Mouse (Mus musculus) lung, adult 18-20 months (tissue): ENCODE results near the gene Lhfpl5.
A peak's percentile ranks its signal among the peaks of the same experiment; 100 is the strongest.
"Not testable (repeated sequence)": the region's sequence is repeated elsewhere in the genome, so short reads cannot be mapped to it uniquely, and the experiment has no call there.

Experiments
- DNase-seq, 2 experiments: peaks; one replicate each; pipeline ENCODE4 v3.0.0; 2022; ENCODE audit warnings: mixed read lengths in 2 of 2

Lhfpl5 gene

GRCm38 (mm10) chr17:28575244-28576125 lies at the start of gene Lhfpl5:
TSS of gene Lhfpl5 (plus strand) at chr17:28575641.
- DNase-seq: no peak

DNA sequence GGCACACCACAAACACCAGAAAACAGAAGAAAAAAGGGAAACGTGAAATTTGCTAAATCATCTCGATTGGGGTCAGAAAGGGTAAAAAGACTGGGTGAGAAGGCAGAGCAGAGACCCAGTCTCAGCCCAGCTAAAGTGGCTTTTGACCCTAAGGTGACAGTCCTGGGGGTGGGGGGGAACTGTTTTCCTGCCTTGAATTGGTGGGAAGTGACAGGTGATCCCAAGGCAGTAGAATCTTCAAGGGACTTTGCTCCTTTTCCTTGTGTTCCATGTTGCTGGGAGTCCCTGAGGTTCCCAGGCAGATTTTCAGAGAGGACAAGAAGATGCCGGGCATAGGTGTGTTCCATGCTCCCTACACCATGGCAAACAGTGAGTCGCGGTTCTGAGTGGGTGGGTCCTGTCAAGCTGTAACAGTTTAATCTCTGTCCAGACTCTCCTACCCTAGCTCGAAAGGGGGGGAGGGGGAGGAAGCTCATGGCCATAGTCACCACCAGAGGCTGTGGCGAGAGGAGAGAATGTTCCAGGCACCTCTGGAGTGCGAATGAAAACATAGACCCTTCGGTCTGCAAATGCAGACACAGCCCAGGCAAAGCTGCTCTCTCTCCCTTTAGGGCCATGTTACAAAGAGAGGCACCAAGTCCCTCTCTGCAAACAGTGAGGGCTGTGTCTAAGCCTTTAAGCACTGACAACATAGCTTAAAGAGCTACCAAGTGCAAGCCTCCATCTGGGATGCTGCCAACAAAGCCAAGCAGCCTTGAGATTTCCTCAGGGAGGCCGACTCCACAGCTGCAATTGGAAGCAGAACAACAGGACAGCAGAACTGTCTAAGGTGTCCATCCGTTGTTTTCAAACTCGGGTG lies 48.0 kb upstream of the Lhfpl5 start:
- DNase-seq: peak in 1 of 2 experiments; percentile 43

GRCm38 (mm10) chr17:28528043-28528351 lies 47.4 kb upstream of the Lhfpl5 start:
- peak; percentile 84 to 85 for DNase-seq

DNA sequence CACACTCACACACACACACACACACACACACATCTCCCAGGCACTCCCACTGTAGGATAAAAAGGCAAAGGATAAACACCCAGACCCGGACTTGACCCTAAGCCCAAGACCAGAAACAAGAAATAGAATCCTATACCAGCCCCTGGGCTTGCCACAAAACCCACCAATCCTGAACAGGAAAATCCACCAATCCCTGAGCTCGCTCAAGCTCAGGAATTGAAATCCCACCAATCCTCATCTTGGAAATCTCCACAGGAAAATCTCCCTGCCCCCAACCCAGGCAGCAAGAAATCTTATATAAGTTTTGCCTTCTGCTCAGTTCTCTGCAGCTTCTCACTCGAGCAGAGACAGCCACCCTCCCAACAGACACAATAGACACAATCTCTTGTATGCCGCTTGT lies 46.3 kb upstream of the Lhfpl5 start:
- no peak for DNase-seq

- no peak for DNase-seq
These were observed 44.9 kb upstream of the Lhfpl5 start, which contains the start of gene Armc12 for GRCm38 (mm10) chr17:28530506-28530905. TSS of gene Armc12 (plus strand) at chr17:28530806.

DNA sequence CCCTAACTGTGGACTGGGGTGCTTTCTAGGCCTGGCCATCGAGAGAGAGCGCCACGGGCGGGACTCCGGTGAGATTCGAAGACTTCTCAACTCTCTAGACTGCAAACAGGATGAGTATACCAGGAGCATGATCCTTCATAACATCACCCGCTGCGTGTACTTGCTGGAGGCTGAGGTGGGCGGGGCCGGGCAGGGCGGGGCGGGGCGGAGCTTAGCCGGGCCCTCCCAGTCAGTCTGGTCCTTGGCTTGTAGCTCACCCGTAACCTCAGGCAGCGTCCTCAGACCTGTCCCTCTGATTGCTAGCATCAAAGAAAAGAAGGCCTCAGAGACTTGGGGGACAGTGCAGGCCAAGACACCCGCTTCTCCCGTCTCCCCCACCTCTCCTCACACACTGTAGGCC lies 43.5 kb upstream of the Lhfpl5 start:
- DNase-seq: no peak

DNA sequence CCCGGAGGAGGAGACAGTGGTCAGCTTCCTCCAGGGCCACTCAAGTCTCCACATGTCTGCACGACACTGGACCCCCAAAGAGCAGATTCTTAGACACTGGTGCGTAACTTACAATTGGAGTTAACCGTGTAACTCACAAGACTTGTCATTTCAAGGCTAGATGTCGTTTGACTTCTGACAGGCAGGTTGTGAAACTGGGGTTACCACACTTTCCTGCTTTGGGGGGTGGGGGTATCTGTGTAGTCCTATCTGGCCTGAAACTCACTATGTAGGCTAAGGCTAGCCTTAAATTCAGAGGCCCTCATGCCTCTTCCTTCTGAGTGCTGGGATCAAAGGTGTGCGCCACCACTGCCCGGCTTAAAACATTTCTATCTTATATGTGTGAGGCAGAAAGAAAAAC lies 42.9 kb upstream of the Lhfpl5 start:
- no peak for DNase-seq

GRCm38 (mm10) chr17:28533327-28533726 lies 42.1 kb upstream of the Lhfpl5 start:
- DNase-seq: no peak

- DNase-seq: no peak
These were observed 37.6 kb upstream of the Lhfpl5 start for GRCm38 (mm10) chr17:28537881-28538280.

- DNase-seq: no peak
These were observed 28.5 kb upstream of the Lhfpl5 start for GRCm38 (mm10) chr17:28546925-28547324.

DNA sequence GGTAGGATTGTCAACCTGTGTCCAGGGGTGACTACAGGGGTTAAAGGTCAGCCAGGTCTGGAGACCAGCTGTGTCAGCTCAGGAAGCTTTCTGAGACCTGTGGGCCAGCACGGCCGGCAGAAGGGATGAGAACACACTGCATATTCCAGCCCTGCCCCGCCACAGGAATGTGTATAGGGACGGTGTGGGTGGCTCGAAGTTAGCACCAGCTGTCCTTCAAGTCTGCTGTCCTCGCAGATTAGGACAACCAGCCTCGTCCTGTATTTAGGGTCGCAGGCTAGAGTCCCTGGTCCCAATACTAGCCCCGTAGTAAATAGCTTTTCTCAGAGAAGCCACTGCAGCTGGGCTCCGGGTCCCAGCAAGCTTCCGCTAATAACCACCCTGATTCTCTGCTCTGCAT lies 26.9 kb upstream of the Lhfpl5 start:
- no peak for DNase-seq

DNA sequence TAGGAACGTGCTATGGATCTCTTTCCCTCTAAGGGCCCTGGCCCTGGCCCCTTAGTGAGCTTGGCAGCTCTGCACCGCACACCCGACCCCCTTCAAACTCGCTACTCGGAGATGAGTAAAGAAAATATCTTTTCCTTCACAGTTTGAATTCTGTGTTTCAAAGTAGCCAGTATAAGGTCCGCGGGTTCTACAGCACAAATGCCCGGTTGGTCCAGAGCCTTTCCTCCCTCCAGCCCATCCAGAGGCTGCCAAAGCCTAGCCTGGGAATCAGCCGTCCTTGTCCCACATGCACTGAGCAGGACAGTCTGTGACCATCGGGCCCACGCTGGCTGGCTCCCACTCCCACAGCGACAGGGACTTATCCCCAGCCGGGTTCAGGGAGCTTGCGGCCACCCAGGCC lies 26.3 kb upstream of the Lhfpl5 start, which contains the start of gene Clpsl2:
Gene Clpsl2 (plus strand): TSS at position 301 of the 400 bp plus-strand sequence.
- no peak for DNase-seq

GRCm38 (mm10) chr17:28553040-28553793 lies 22.2 kb upstream of the Lhfpl5 start:
- peak; percentile 70 to 77 for DNase-seq

- not testable (repeated sequence) for DNase-seq
These were observed 21.4 kb upstream of the Lhfpl5 start for GRCm38 (mm10) chr17:28554021-28554420.

DNA sequence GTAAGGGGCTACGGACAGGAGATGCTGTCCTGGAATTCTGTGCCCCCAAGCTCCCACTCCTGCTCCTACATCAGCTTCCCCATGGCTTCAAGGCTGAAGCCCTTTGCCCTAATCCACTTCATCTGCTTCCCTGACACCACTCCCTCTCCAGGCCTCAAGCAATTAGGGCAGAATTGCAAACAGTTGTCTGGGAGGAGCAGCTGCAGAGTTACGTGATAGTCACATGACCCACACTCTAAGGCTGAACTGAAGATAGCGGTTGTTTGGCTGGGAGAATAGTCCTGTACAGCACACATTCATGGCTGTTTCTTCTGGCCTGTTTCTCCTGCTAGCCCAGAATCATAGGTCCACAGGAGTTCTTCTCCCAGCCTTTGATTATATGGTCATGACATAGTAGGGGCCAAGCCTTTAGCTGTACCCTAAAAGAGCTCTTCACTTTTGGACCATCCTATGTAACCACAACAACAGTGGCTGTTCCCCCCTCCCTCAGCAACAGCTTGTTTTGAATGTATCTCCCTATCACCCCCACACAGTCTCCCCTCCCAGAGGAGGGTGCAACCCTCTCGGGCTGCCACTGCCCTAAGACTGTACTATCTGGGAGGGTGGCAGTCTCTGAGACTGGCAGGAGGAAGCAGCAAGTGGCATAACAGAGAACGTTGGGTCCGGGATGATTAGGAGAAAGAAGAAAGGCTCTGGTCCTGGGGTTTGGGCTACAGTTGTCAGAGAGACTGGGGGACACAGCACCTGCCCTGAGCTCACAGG lies 18.6 kb upstream of the Lhfpl5 start:
- DNase-seq: peak in 1 of 2 experiments; percentile 15

- DNase-seq: no peak
These were observed 17.7 kb upstream of the Lhfpl5 start for GRCm38 (mm10) chr17:28557772-28558171.

GRCm38 (mm10) chr17:28560598-28560997 lies 14.8 kb upstream of the Lhfpl5 start, which contains the start of gene Clps:
TSS of gene Clps (minus strand) at chr17:28560766.
- no peak for DNase-seq

GRCm38 (mm10) chr17:28561613-28562012 lies 13.8 kb upstream of the Lhfpl5 start:
- DNase-seq: peak in 1 of 2 experiments; percentile 29

DNA sequence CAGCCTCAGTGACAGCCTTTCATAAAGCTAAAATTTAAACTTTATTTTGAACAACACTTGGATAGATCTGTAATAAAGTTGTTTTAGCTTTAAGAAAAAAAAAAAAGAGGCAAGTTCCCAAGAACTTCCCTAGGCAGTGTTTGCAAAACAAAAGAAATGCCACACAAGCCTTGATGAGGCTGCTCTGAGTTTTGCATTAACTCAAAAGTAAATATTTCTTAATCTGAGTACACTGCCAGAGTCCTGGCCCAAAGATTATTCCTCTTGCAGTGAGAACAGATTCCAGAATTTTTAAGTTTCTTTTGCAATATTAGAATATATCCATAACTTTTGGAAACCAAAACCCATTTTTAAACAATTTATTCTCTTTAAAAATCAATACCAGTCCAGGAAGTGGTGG lies 10.3 kb upstream of the Lhfpl5 start:
- peak in 1 of 2 experiments; percentile 11 for DNase-seq

GRCm38 (mm10) chr17:28567541-28567940 lies 7.9 kb upstream of the Lhfpl5 start:
- DNase-seq: no peak

- no peak for DNase-seq
These were observed 3.6 kb upstream of the Lhfpl5 start for GRCm38 (mm10) chr17:28571868-28572267.

- no peak for DNase-seq
These were observed 2.9 kb upstream of the Lhfpl5 start for GRCm38 (mm10) chr17:28572521-28572920.
